Mouse (Mus musculus): ENCODE measurements at regions not wholly inside any gene's neighbourhood (a gene's known extent, or its start where the extent isn't known, plus 50 kb on each side); places are given as distances from the start of the nearest gene placed in this dataset.

GRCm38 (mm10) chr1:42755958-42756357 is 60.4 kb downstream of the Pou3f3 start:
- TF ChIP-seq POLR2A (IDR thresholded peaks at IDR 0.05; ENCODE audit: extremely low read depth, insufficient read depth, low read length), result no peak
- no peak for TF ChIP-seq CTCF (IDR thresholded peaks at IDR 0.05; ENCODE audit: extremely low read depth, insufficient read depth, low read length)

GRCm38 (mm10) chr1:42756497-42756896 is 60.9 kb downstream of the Pou3f3 start:
- TF ChIP-seq POLR2A (IDR thresholded peaks at IDR 0.05; ENCODE audit: extremely low read depth, insufficient read depth, low read length), result no peak
- TF ChIP-seq CTCF (IDR thresholded peaks at IDR 0.05; ENCODE audit: extremely low read depth, insufficient read depth, low read length), result no peak

More at GRCm38 (mm10) chr1:42755958-42756357, 60.4 kb downstream of the Pou3f3 start:
- Histone ChIP-seq H3K27ac (ENCODE audit: insufficient read depth, low read length) (no peak overlapping the region), H3K4me3 (ENCODE audit: insufficient read depth, low read length) (no peak overlapping the region), H3K4me1 (ENCODE audit: control insufficient read depth, insufficient read depth, low read length) (no peaks in the 10 kb centered on the region)

GRCm38 (mm10) chr1:42763447-42763846 is 67.9 kb downstream of the Pou3f3 start:
- no peak for TF ChIP-seq POLR2A (IDR thresholded peaks at IDR 0.05; ENCODE audit: extremely low read depth, insufficient read depth, low read length)
- no peak for TF ChIP-seq CTCF (IDR thresholded peaks at IDR 0.05; ENCODE audit: extremely low read depth, insufficient read depth, low read length)
- no peaks in the 10 kb centered on the region for H3K4me1 ChIP-seq (ENCODE audit: control insufficient read depth, insufficient read depth, low read length)
- H3K4me3 ChIP-seq (ENCODE audit: insufficient read depth, low read length), result no peak overlapping the region
- no peak overlapping the region for H3K27ac ChIP-seq (ENCODE audit: insufficient read depth, low read length)

More at GRCm38 (mm10) chr1:42756497-42756896, 60.9 kb downstream of the Pou3f3 start:
- no peak overlapping the region for H3K4me3 ChIP-seq (ENCODE audit: insufficient read depth, low read length)
- H3K4me1 ChIP-seq (ENCODE audit: control insufficient read depth, insufficient read depth, low read length), result no peaks in the 10 kb centered on the region
- no peak overlapping the region for H3K27ac ChIP-seq (ENCODE audit: insufficient read depth, low read length)

- Histone ChIP-seq H3K4me3 (ENCODE audit: insufficient read depth, low read length) (no peak overlapping the region), H3K4me1 (ENCODE audit: control insufficient read depth, insufficient read depth, low read length) (no peaks in the 10 kb centered on the region), H3K27ac (ENCODE audit: insufficient read depth, low read length) (no peak overlapping the region)
- TF ChIP-seq POLR2A (IDR thresholded peaks at IDR 0.05; ENCODE audit: extremely low read depth, insufficient read depth, low read length) (no peak), CTCF (IDR thresholded peaks at IDR 0.05; ENCODE audit: extremely low read depth, insufficient read depth, low read length) (no peak)
Observed at GRCm38 (mm10) chr1:42764048-42764447, 68.5 kb downstream of the Pou3f3 start.

- TF ChIP-seq CTCF (IDR thresholded peaks at IDR 0.05; ENCODE audit: extremely low read depth, insufficient read depth, low read length) (no peak), POLR2A (IDR thresholded peaks at IDR 0.05; ENCODE audit: extremely low read depth, insufficient read depth, low read length) (no peak)
- Histone ChIP-seq H3K4me1 (ENCODE audit: control insufficient read depth, insufficient read depth, low read length) (peaks cover 3% of the 10 kb centered on the region; the same call in 1 of the 2 replicates), H3K27ac (ENCODE audit: insufficient read depth, low read length) (no peak overlapping the region), H3K4me3 (ENCODE audit: insufficient read depth, low read length) (no peak overlapping the region)
Observed at GRCm38 (mm10) chr1:42770085-42770484, 74.5 kb downstream of the Pou3f3 start.

- H3K4me3 ChIP-seq (ENCODE audit: insufficient read depth, low read length), result no peak overlapping the region
- H3K27ac ChIP-seq (ENCODE audit: insufficient read depth, low read length), result no peak overlapping the region
- TF ChIP-seq POLR2A (IDR thresholded peaks at IDR 0.05; ENCODE audit: extremely low read depth, insufficient read depth, low read length), result no peak
- no peak for TF ChIP-seq CTCF (IDR thresholded peaks at IDR 0.05; ENCODE audit: extremely low read depth, insufficient read depth, low read length)
- H3K4me1 ChIP-seq (ENCODE audit: control insufficient read depth, insufficient read depth, low read length), result peaks cover 3% of the 10 kb centered on the region; the same call in 1 of the 2 replicates
Observed at GRCm38 (mm10) chr1:42772000-42772399, 76.4 kb downstream of the Pou3f3 start.

- Histone ChIP-seq H3K4me3 (ENCODE audit: insufficient read depth, low read length) (no peak overlapping the region), H3K27ac (ENCODE audit: insufficient read depth, low read length) (0 out of 2 replicates have a peak overlapping the region, but pooled peaks have one; percentile 40), H3K4me1 (ENCODE audit: control insufficient read depth, insufficient read depth, low read length) (peaks cover 3% of the 10 kb centered on the region; the same call in 1 of the 2 replicates)
- TF ChIP-seq POLR2A (IDR thresholded peaks at IDR 0.05; ENCODE audit: extremely low read depth, insufficient read depth, low read length) (no peak), CTCF (IDR thresholded peaks at IDR 0.05; ENCODE audit: extremely low read depth, insufficient read depth, low read length) (no peak)
Observed at GRCm38 (mm10) chr1:42773851-42774464, 77.1 kb upstream of the Mrps9 start.

GRCm38 (mm10) chr1:42774971-42775892 is 75.8 kb upstream of the Mrps9 start:
- TF ChIP-seq CTCF (IDR thresholded peaks at IDR 0.05; ENCODE audit: extremely low read depth, insufficient read depth, low read length) (no peak), POLR2A (IDR thresholded peaks at IDR 0.05; ENCODE audit: extremely low read depth, insufficient read depth, low read length) (no peak)
- Histone ChIP-seq H3K4me1 (ENCODE audit: control insufficient read depth, insufficient read depth, low read length) (peaks cover 3% of the 10 kb centered on the region; the same call in 1 of the 2 replicates), H3K27ac (ENCODE audit: insufficient read depth, low read length) (no peak overlapping the region), H3K4me3 (ENCODE audit: insufficient read depth, low read length) (no peak overlapping the region)

- peaks cover 3% of the 10 kb centered on the region; the same call in 1 of the 2 replicates for H3K4me1 ChIP-seq (ENCODE audit: control insufficient read depth, insufficient read depth, low read length)
- H3K27ac ChIP-seq (ENCODE audit: insufficient read depth, low read length), result no peak overlapping the region
- TF ChIP-seq POLR2A (IDR thresholded peaks at IDR 0.05; ENCODE audit: extremely low read depth, insufficient read depth, low read length) (no peak), CTCF (IDR thresholded peaks at IDR 0.05; ENCODE audit: extremely low read depth, insufficient read depth, low read length) (no peak)
- no peak overlapping the region for H3K4me3 ChIP-seq (ENCODE audit: insufficient read depth, low read length)
Observed at GRCm38 (mm10) chr1:42775893-42776287, 75.1 kb upstream of the Mrps9 start.
